Mouse (Mus musculus) forebrain, embryonic 12.5 days (tissue): ENCODE results near the gene Chchd10. TPM values are rescaled to one million over a fixed set of nuclear protein-coding genes. Genes with fewer than 3 reads are reported as not detected.
"Not testable (repeated sequence)": the region's sequence is repeated elsewhere in the genome, so short reads cannot be mapped to it uniquely, and the experiment has no call there.

Experiments used
- ATAC-seq: fragments of 200-750 bp; cut with Nextera tagmentation; 2 replicates; pipeline ENCODE4 v1.8.0; 2017; ENCODE audit warnings: moderate TSS enrichment; ENCODE audit not compliant: low FRiP score
- H3K27ac ChIP-seq: fragments of 300-500 bp; sonication (generic); 2 replicates; pipeline ENCODE4 v1.5.1; 2016; ENCODE audit warnings: mild to moderate bottlenecking
- H3K27me3 ChIP-seq: fragments of 300-500 bp; sonication (generic); 2 replicates; pipeline ENCODE4 v1.6.1; 2016; ENCODE audit warnings: mild to moderate bottlenecking
- H3K36me3 ChIP-seq: fragments of 300-500 bp; sonication (generic); replicated peaks from 2 replicates; pipeline ENCODE4 v1.6.1; 2016; ENCODE audit warnings: mild to moderate bottlenecking
- H3K4me1 ChIP-seq: fragments of 300-500 bp; sonication (generic); 2 replicates; pipeline ENCODE4 v1.6.1; 2016
- H3K4me2 ChIP-seq: fragments of 300-500 bp; sonication (generic); 2 replicates; pipeline ENCODE4 v1.6.1; 2016; ENCODE audit warnings: mild to moderate bottlenecking, moderate library complexity
- H3K4me3 ChIP-seq: fragments of 300-500 bp; sonication (generic); replicated peaks from 2 replicates; pipeline ENCODE4 v1.5.1; 2016; ENCODE audit warnings: mild to moderate bottlenecking
- H3K9ac ChIP-seq: fragments of 300-500 bp; sonication (generic); 2 replicates; pipeline ENCODE4 v1.6.1; 2016; ENCODE audit warnings: mild to moderate bottlenecking
- H3K9me3 ChIP-seq: fragments of 300-500 bp; sonication (generic); 2 replicates; pipeline ENCODE4 v1.6.1; 2016
- WGBS: fragments of 180-500 bp; shearing (Covaris S2); methylation state at CpG from one replicate; pipeline ENCODE4 v1.1.7; 2016; 5-methylcytosine and 5-hydroxymethylcytosine counted together
- polyA plus RNA-seq: library from polyadenylated mRNA; unstranded; fragments of >200 nt; fragmentation: Nextera tagmentation; extraction: Ambion mirVana; gene quantifications from 2 replicates; pipeline ENCODE4 v1.2.1, GENCODE M21; 2016

Gene Chchd10
- 7.6 and 7.8 TPM in 2 replicates for polyA plus RNA-seq

DNA sequence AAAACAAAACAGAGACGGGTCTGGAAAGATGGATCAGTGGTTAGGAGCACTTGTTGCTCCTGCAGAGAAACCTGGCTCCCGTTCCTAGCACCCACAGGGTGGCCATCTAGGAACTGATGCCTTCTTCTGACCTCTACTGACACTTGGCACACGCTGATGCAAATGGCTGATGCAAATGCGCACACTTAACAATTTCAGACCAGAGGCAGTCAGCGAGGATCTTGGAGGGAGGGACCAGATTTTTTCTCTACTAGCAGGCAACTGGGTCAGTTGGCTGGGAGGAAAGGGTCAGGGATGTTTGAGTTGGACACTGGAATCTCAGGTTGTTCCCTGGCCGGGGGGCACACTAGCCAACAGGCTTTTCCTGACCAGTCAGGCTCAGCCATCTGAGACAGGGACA lies at the start of gene Chchd10:
Chchd10 (plus strand) TSS at position 240 of the 400 bp plus-strand sequence.
- no peak for ATAC-seq
- H3K4me2 ChIP-seq: peak within 1 kb of the TSS; percentile 92
- H3K4me1 ChIP-seq: peaks cover 48% of the 10 kb centered on the region
- H3K4me3 ChIP-seq: peak within 1 kb of the TSS; percentile 57
- H3K27ac ChIP-seq: peak within 1 kb of the TSS; percentile 14
- peaks cover 83% of the 10 kb centered on the region for H3K27me3 ChIP-seq
- peaks cover 3% of the 10 kb centered on the region for H3K36me3 ChIP-seq
- 21% methylated on average over 6 of the region's 6 CpGs for WGBS
- H3K9me3 ChIP-seq: no peaks in the 10 kb centered on the region
- H3K9ac ChIP-seq: peak within 1 kb of the TSS; percentile 86

DNA sequence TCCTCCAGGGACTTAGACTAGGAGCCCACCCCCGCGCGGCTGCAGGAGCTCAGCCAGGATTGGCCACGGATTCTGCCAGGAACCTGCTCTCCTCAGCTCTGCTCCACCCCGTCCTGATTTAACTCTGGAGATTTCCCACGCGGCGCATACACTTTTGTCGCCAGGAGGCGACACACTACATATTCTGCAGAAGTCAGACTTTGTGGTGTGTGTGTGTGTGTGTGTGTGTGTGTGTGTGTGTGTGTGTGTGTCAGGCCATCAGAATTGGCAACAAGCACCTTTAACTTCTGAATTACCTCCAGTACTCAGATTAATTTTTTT lies 49.7 kb upstream of the Chchd10 start:
- Histone ChIP-seq H3K4me3 (no peak overlapping the region), H3K4me2 (peak overlapping the region; percentile 36), H3K4me1 (peaks cover 25% of the 10 kb centered on the region), H3K36me3 (no peaks in the 10 kb centered on the region), H3K9ac (no peak overlapping the region), H3K27ac (peak overlapping the region; percentile 63; the same call in 1 of the 2 replicates), H3K9me3 (no peaks in the 10 kb centered on the region), H3K27me3 (no peaks in the 10 kb centered on the region)
- ATAC-seq: peak; percentile 69
- under 1% methylated on average over 10 of the region's 10 CpGs for WGBS

DNA sequence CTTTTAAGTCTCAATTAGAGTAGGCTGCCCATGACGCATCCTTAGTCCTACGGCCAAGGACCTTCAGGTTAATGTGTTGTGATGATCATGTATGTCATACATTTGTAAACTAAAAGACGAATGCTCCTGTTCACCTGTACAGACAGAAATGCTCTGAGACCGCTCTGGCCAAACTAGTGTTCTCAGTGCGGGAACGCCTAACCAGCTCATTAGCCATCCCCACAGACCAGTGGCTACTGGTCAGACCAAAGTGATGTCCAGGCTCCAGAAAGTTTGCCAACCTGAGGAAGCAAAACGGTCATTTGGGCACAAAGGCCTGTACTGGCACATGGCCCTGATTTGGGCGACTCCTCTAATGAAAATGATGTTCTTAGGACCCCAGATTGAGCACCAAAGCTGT lies 48.2 kb upstream of the Chchd10 start:
- Histone ChIP-seq H3K36me3 (no peaks in the 10 kb centered on the region), H3K27ac (no peak overlapping the region), H3K27me3 (no peaks in the 10 kb centered on the region), H3K4me3 (no peak overlapping the region), H3K9ac (no peak overlapping the region), H3K4me2 (no peak overlapping the region), H3K4me1 (peaks cover 25% of the 10 kb centered on the region), H3K9me3 (no peaks in the 10 kb centered on the region)
- WGBS: 93% methylated on average over 8 of the region's 8 CpGs
- ATAC-seq: no peak

DNA sequence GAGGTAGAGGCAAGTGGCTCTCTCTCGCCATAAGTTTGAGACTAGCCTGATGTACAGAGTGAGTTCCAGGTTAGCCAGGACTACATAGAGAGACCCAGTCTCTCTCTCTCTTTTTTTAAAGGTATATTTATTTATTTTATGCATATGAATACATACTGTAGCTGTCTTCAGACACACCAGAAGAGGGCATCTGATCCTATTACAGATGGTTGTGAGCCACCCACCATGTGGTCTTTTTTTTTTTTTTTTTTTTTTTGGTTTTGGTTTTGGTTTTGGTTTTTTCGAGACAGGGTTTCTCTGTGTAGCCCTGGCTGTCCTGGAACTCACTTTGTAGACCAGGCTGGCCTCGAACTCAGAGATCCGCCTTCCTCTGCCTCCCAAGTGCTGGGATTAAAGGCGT lies 45.4 kb upstream of the Chchd10 start:
- not testable (repeated sequence) for H3K9me3 ChIP-seq, H3K27ac ChIP-seq, H3K27me3 ChIP-seq, H3K4me3 ChIP-seq, H3K4me2 ChIP-seq, ATAC-seq, H3K9ac ChIP-seq, H3K4me1 ChIP-seq, H3K36me3 ChIP-seq
- 86% methylated on average over 5 of the region's 5 CpGs for WGBS

DNA sequence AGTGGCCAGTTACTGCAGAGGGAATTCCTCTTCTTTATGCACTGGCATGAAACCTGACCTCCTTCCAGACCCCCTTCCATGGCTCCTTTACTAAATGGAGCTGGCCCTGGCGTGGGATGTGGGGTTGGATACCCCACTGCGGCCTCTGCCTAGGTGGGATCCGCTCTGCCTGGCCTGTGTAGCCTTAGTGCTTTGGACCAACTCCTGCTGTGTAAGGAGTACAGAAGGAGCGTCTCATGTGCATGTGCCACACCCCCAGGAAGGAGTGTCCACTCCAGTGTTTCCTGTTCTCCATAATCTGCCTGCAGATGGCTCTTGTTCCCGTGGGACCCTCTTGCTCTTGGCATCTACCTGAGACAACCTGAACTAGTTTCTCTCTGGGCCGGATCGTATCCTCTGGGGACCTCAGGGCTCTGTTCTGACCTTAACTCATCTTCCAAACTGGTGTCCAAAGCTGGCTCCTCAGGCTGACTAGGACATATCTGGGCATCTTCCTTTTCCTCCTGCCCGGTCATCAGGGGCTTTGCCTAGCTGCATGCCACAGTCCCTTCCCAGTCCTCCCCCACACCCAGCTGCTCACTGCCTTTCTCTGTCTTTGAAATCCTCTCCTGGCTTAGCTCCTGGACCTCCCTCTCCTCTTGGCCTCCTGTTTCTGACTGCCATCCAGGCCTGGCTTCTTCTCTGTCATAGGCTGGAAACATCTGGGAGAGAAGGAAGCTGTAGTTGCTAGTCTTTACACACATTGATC lies 43.4 kb upstream of the Chchd10 start:
- WGBS: 53% methylated on average over 8 of the region's 8 CpGs
- Histone ChIP-seq H3K4me2 (no peak overlapping the region), H3K36me3 (peaks cover 10% of the 10 kb centered on the region), H3K27me3 (no peaks in the 10 kb centered on the region), H3K9ac (no peak overlapping the region), H3K9me3 (no peaks in the 10 kb centered on the region), H3K4me3 (no peak overlapping the region), H3K27ac (no peak overlapping the region), H3K4me1 (peaks cover 12% of the 10 kb centered on the region)
- ATAC-seq: no peak

DNA sequence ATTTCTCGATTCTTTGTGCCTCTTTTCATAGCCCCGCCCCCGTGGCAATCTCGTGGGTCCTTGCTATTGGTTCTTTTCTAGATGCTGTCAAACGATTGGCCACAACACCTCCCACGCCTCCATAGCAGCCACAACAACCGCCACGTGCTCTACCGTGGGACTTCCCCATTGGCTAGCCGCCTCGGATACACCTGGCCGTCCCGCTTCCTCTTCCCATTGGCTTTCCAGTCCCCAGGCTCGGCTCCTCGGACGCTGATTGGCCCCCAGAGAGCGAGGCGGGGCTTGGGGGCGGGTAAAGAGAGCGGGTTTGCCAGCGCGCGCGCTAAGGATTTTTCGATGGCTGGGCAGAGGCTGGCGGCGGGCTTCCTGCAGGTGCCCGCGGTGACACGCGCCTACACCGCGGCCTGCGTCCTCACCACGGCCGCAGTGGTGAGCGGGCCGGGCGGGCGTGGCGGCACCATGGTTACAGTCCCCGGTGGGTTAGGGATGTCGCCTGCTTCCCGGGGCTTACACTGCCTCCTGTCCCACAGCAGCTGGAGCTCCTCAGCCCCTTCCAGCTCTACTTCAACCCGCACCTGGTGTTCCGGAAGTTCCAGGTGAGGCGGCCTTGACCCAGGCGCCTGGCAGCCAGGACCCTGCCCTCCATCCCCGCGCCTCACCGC lies 39.7 kb upstream of the Chchd10 start, which contains the start of gene Derl3:
Derl3 (plus strand) TSS at position 325 of the 662 bp plus-strand sequence.
- Histone ChIP-seq H3K27ac (peak within 1 kb of the TSS; percentile 66; the same call in 1 of the 2 replicates), H3K9ac (peak within 1 kb of the TSS; percentile 50), H3K4me2 (peak within 1 kb of the TSS; percentile 85), H3K4me1 (peaks cover 12% of the 10 kb centered on the region), H3K27me3 (no peaks in the 10 kb centered on the region), H3K4me3 (peak within 1 kb of the TSS; percentile 43), H3K36me3 (peaks cover 40% of the 10 kb centered on the region), H3K9me3 (no peaks in the 10 kb centered on the region)
- 1% methylated on average over 49 of the region's 51 CpGs for WGBS
- peak; percentile 100 for ATAC-seq

DNA sequence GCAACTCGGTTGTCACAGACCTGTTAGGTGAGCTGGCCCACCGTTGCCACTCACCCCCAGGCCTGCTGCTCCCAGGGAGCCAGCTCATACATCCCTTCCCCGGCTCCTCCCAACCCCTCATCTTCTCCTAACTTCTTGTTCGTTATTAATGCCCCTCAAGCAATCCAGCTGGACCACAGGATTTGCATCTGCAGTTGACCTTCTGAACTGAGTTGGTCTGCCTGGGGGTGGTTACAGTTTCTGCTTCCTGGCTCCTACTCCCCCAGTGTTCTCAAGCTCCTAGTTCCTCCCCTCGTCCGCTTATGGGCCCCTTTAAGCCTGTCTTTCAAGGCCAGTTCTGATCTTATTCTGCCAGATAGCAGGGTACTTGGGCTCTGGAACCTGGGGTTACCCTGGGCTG lies 38.3 kb upstream of the Chchd10 start:
- H3K4me3 ChIP-seq: no peak overlapping the region
- no peak overlapping the region for H3K9ac ChIP-seq
- H3K36me3 ChIP-seq: peaks cover 54% of the 10 kb centered on the region
- peaks cover 12% of the 10 kb centered on the region for H3K4me1 ChIP-seq
- WGBS: 78% methylated on average over 6 of the region's 6 CpGs
- no peak for ATAC-seq
- H3K4me2 ChIP-seq: no peak overlapping the region
- no peaks in the 10 kb centered on the region for H3K9me3 ChIP-seq
- no peaks in the 10 kb centered on the region for H3K27me3 ChIP-seq
- no peak overlapping the region for H3K27ac ChIP-seq

DNA sequence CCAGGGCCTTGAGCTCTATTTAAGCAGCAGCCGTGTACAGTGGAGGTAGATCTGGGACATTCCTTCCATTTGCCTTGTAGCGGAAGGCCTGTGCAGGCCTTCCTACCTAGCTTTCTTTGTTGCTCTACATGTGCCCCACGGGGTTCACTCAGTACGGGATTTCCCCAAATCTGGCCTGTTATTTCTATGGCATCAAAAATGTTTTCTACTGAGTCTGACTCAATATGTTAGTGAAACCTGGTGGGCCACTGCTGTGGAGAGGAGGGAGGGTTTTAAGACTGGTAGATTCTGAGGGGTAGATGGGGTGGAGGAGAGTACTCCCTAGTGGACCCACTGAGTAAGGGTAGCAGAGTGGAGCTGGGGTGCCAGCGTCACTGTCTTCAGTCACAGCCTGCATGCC lies 37.2 kb upstream of the Chchd10 start:
- no peak overlapping the region for H3K27ac ChIP-seq
- peaks cover 65% of the 10 kb centered on the region for H3K36me3 ChIP-seq
- no peak for ATAC-seq
- no peak overlapping the region for H3K9ac ChIP-seq
- H3K4me2 ChIP-seq: no peak overlapping the region
- H3K27me3 ChIP-seq: no peaks in the 10 kb centered on the region
- H3K4me3 ChIP-seq: no peak overlapping the region
- H3K9me3 ChIP-seq: no peaks in the 10 kb centered on the region
- WGBS: 96% methylated on average over 5 of the region's 5 CpGs
- H3K4me1 ChIP-seq: peaks cover 12% of the 10 kb centered on the region

DNA sequence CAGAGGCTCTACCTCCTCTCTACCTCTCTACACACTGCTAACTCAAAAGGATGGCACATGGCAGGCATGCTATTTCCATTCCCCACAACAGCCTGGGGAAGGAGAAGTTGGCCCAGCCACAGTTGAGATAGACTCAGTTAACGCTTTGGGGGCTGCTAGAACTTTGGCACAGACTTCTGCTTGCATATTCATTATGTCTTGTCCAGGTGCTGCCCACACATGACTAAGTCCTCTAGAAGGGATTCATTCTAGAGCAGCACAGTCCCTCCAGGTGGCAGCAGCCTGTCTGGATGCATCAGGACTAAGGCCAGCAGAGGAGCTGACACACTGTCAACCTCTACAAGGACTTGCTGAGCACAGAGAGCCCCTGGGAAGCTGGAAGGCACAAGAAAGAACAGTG lies 36.7 kb upstream of the Chchd10 start:
- Histone ChIP-seq H3K4me3 (no peak overlapping the region), H3K9me3 (no peaks in the 10 kb centered on the region), H3K27ac (no peak overlapping the region), H3K36me3 (peaks cover 70% of the 10 kb centered on the region), H3K4me2 (no peak overlapping the region), H3K4me1 (peaks cover 12% of the 10 kb centered on the region), H3K27me3 (no peaks in the 10 kb centered on the region), H3K9ac (no peak overlapping the region)
- WGBS: 93% methylated on average over 1 of the region's 1 CpGs
- ATAC-seq: no peak

DNA sequence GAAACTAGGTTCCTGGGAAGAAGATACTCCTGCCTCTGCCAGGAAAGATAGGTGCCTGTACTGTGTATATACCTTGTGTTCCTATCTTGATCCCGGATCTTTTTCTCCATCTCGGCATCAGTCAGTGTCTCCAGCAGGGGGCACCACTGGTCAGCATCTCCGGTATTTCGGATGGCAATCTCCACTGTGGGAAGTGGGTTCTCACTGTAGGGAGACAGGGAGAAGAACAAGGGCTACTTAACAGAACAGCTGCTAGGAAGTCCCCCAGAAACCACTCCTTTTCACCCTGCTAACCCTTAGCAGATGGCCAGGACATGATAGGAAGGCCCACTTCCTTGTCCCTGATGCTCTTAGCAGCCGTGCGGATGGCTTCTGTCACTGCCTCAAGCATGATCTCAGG lies 35.6 kb upstream of the Chchd10 start:
- Histone ChIP-seq H3K4me2 (no peak overlapping the region), H3K9ac (no peak overlapping the region), H3K9me3 (no peaks in the 10 kb centered on the region), H3K27me3 (no peaks in the 10 kb centered on the region), H3K27ac (no peak overlapping the region), H3K4me3 (no peak overlapping the region), H3K4me1 (peaks cover 12% of the 10 kb centered on the region), H3K36me3 (peaks cover 82% of the 10 kb centered on the region)
- 43% methylated on average over 6 of the region's 6 CpGs for WGBS
- no peak for ATAC-seq

DNA sequence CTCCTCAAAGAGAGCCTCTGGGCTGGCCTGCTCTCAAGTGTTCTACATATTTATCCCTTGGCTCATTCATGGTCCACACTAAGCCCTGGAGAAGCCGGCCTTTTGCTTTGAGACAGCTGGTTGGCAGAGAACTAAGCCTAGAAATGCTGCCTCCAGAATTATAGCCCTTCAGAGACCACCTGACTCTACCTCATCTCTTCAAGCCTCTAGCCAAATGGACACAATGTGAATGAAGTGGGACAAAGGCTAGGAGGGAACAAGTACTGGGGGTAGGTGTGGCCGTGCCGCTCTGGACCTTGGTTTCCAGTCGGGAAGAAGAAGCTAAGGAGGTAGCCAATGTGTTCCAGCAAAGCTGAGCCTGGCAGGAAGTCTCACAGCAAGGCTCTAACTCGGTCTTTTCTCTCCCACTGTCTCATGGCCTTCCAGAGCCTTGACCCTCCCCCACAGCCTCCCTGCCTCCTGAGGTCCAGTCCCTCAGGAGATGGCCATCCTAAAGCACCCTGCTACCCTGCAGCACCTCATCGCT lies 34.8 kb upstream of the Chchd10 start:
- no peak overlapping the region for H3K9ac ChIP-seq
- H3K4me1 ChIP-seq: peaks cover 10% of the 10 kb centered on the region
- no peak overlapping the region for H3K27ac ChIP-seq
- no peaks in the 10 kb centered on the region for H3K27me3 ChIP-seq
- ATAC-seq: no peak
- WGBS: 74% methylated on average over 6 of the region's 6 CpGs
- H3K36me3 ChIP-seq: peaks cover 89% of the 10 kb centered on the region
- H3K9me3 ChIP-seq: no peaks in the 10 kb centered on the region
- H3K4me3 ChIP-seq: no peak overlapping the region
- H3K4me2 ChIP-seq: no peak overlapping the region

DNA sequence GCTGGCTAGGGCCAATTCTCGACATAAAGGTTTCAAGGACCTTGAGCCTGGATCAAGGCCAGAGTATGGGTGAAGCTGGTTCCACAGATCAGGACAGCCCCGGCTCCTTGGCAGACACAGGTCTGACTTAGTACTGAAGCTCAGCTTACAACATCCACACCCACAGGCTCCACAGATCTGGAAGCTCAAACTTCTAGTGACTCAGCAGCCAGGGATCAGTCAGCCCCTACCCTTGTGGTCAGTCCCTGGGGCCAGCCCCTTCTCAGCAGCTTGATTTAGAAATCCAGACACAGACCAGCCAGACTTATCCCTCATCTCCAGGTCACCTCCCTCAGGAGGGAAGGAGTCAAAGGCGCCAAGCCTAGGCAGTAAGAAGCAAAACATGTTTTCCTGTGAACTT lies 34.1 kb upstream of the Chchd10 start:
- Histone ChIP-seq H3K4me1 (peaks cover 3% of the 10 kb centered on the region), H3K36me3 (peaks cover 94% of the 10 kb centered on the region), H3K4me2 (no peak overlapping the region), H3K9ac (no peak overlapping the region), H3K27ac (no peak overlapping the region), H3K9me3 (no peaks in the 10 kb centered on the region), H3K4me3 (no peak overlapping the region), H3K27me3 (no peaks in the 10 kb centered on the region)
- ATAC-seq: no peak
- WGBS: 73% methylated on average over 3 of the region's 3 CpGs
